In genomic region chr2:122638673-122639072, GRCm38 (mm10) we compare ENCODE assay signal across 25 mouse cellular contexts. TPM values are rescaled to one million over a fixed set of nuclear protein-coding genes. Genes with fewer than 3 reads are reported as not detected.
"Had no signal": no experiment of that assay in that cellular context is flagged by ENCODE, and none has a peak within 500 bp of the region (broad histone marks: within the 10 kb centered on the region; RNA-seq: fewer than 3 reads in every experiment).

No protein-coding gene starts in this region.

- H3K4me3 ChIP-seq: left cerebral cortex, adult 2 months; lung, embryonic 15.5 days; megakaryocyte, embryonic 14.5 days; midbrain, embryonic 12.5 days; midbrain, embryonic 15.5 days; neural tube, embryonic 12.5 days; neural tube, embryonic 15.5 days had no signal

- H3K4me1 ChIP-seq: midbrain, embryonic 12.5 days; neural tube, embryonic 12.5 days had no signal

- H3K9me3 ChIP-seq: lung, embryonic 15.5 days; megakaryocyte, embryonic 14.5 days; midbrain, embryonic 12.5 days; midbrain, embryonic 15.5 days; neural tube, embryonic 12.5 days; neural tube, embryonic 15.5 days; stomach, embryonic 15.5 days had no signal

- H3K36me3 ChIP-seq: lung, embryonic 15.5 days; midbrain, embryonic 15.5 days; stomach, embryonic 15.5 days had no signal

- H3K27ac ChIP-seq: left cerebral cortex, adult 2 months; liver, embryonic 14.5 days; lung, embryonic 15.5 days; midbrain, embryonic 12.5 days; midbrain, embryonic 15.5 days; neural tube, embryonic 12.5 days; neural tube, embryonic 15.5 days; stomach, embryonic 15.5 days had no signal

- ATAC-seq: intestine, postnatal 0 days; midbrain, embryonic 15.5 days had no signal

- DNase-seq: kidney, adult 2 months; kidney, postnatal 10 days; kidney, postnatal 36 days; layer of hippocampus, postnatal 36 days; lung, adult 18-20 months; lung, postnatal 10 days; lung, postnatal 36 days; right cerebral cortex, adult 18-20 months; right cerebral cortex, postnatal 14 days; right cerebral cortex, postnatal 4 days; spleen, adult 18-20 months; thymus, adult 18-20 months; thymus, postnatal 4 days had no signal

- H3K9ac ChIP-seq: liver, embryonic 14.5 days; lung, embryonic 15.5 days; midbrain, embryonic 12.5 days; midbrain, embryonic 15.5 days; neural tube, embryonic 15.5 days; stomach, embryonic 15.5 days had no signal

RNA-seq across cellular contexts. Expression of gene AA467197, which starts 1.9 kb away (rescaled TPM):
- total RNA-seq: liver, adult 2 months had no signal
- polyA plus RNA-seq: kidney, embryonic 14.5 days; liver, adult 2 months had no signal
